Mouse (Mus musculus): ENCODE measurements around the gene Ryr3. TPM values are rescaled to one million over a fixed set of nuclear protein-coding genes. Genes with fewer than 3 reads are reported as not detected.

The Ryr3 gene
- polyA plus RNA-seq, 1 experiment: 5.3 TPM

DNA sequence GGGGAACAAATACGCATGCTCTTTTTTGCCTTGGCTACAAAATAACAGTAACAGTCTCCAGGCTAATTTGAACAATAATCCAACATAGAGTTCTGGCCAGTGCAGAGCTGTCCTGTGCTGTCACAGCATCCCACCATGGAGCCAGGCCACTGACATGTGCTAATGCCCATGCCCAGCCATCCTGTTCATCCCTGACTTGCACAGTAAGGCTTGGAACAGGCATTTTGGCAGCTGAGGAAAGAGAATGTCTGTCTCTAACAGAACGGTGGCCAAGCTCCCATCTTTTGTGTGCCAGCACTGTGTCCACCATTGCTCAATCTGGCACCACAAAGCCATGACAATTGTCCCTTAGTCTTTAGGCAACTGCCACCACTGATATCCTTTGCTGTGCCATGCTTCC, 200.7 kb downstream of the Ryr3 start:
- TF ChIP-seq TCF12 (IDR thresholded peaks at IDR 0.05; ENCODE audit: insufficient read depth, poor library complexity, severe bottlenecking) (no peak), CEBPB (IDR thresholded peaks at IDR 0.05; ENCODE audit: insufficient read depth, poor library complexity, severe bottlenecking) (no peak), USF1 (IDR thresholded peaks at IDR 0.05; ENCODE audit: low read depth) (no peak), MAX (IDR thresholded peaks at IDR 0.05; ENCODE audit: low read depth) (no peak), MYOD1 (IDR thresholded peaks at IDR 0.05; ENCODE audit: control insufficient read depth in 1 of 3, insufficient read length in 2 of 3, low read depth in 2 of 3) (no peak), SRF (IDR thresholded peaks at IDR 0.05; ENCODE audit: control insufficient read depth, insufficient read length, low read depth) (no peak), MYOG (IDR thresholded peaks at IDR 0.05; ENCODE audit: control insufficient read depth in 1 of 3, insufficient read depth in 1 of 3, insufficient read length in 2 of 3, low read depth in 2 of 3) (no peak), TCF3 (IDR thresholded peaks at IDR 0.05; ENCODE audit: insufficient read length, low read depth) (no peak), REST (IDR thresholded peaks at IDR 0.05; ENCODE audit: insufficient read depth, insufficient read length) (no peak), POLR2AphosphoS2 (IDR thresholded peaks at IDR 0.05; ENCODE audit: insufficient read length, low read depth) (no peak), POLR2A (IDR thresholded peaks at IDR 0.05; ENCODE audit: insufficient read length, low read depth) (no peak), E2F4 (IDR thresholded peaks at IDR 0.05; ENCODE audit: insufficient read depth) (no peak)
- H3ac ChIP-seq (ENCODE audit: control insufficient read depth, insufficient read length): no peak overlapping the region
- no peaks in the 10 kb centered on the region for H3K36me3 ChIP-seq (ENCODE audit: control insufficient read depth, insufficient read depth)
- no peaks in the 10 kb centered on the region for H3K79me2 ChIP-seq (ENCODE audit: control insufficient read depth, insufficient read depth)
- H3K4me3 ChIP-seq: no peak overlapping the region
- no peaks in the 10 kb centered on the region for H3K27me3 ChIP-seq (ENCODE audit: control insufficient read depth, insufficient read depth, insufficient read length)
- H3K4me2 ChIP-seq (ENCODE audit: low read depth): no peak overlapping the region

DNA sequence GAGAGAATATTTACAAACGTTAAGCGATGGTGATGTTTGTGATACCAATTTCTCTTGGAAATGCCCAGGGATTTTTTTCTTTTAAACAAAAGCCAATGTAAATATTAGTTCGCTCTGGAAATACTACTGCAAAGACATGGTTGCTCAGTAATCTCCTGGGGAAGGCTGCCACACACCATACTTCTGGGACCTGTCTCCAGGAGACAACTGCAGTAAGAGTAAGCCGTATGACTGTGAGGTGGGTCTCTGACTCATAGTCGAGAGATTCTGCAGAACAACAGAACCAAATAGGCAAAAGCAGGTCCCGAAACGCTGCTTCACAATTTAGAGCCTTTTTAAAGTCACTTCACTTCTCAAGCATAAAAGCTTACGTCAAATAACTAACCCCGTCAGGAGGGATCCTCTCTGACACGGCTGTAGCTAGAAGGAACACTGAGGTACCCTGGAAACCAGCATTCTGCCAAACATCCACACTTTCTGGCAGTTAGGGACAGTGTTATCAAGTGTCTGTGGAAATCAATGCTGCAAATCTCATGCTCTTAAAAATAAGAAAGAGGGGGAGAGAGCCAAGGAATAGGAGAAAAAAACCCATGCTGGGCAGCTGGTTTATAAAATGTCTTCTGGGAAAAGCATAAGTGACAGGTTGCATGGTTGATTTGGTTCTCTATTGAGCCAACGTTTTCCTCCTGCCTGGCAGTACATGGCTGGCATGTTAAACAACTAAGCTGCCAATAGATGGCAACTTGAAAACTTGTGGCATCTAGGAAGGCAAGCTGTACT, 207.7 kb downstream of the Ryr3 start:
- no peak overlapping the region for H3K4me2 ChIP-seq (ENCODE audit: low read depth)
- no peaks in the 10 kb centered on the region for H3K79me2 ChIP-seq (ENCODE audit: control insufficient read depth, insufficient read depth)
- H3K4me3 ChIP-seq: no peak overlapping the region
- H3ac ChIP-seq (ENCODE audit: control insufficient read depth, insufficient read length): no peak overlapping the region
- TF ChIP-seq POLR2AphosphoS2 (IDR thresholded peaks at IDR 0.05; ENCODE audit: insufficient read length, low read depth) (no peak), E2F4 (IDR thresholded peaks at IDR 0.05; ENCODE audit: insufficient read depth) (no peak), REST (IDR thresholded peaks at IDR 0.05; ENCODE audit: insufficient read depth, insufficient read length) (no peak), TCF12 (IDR thresholded peaks at IDR 0.05; ENCODE audit: insufficient read depth, poor library complexity, severe bottlenecking) (no peak), MYOD1 (IDR thresholded peaks at IDR 0.05; ENCODE audit: control insufficient read depth in 1 of 3, insufficient read length in 2 of 3, low read depth in 2 of 3) (no peak), SRF (IDR thresholded peaks at IDR 0.05; ENCODE audit: control insufficient read depth, insufficient read length, low read depth) (no peak), USF1 (IDR thresholded peaks at IDR 0.05; ENCODE audit: low read depth) (no peak), TCF3 (IDR thresholded peaks at IDR 0.05; ENCODE audit: insufficient read length, low read depth) (no peak), CEBPB (IDR thresholded peaks at IDR 0.05; ENCODE audit: insufficient read depth, poor library complexity, severe bottlenecking) (no peak), POLR2A (IDR thresholded peaks at IDR 0.05; ENCODE audit: insufficient read length, low read depth) (no peak), MYOG (IDR thresholded peaks at IDR 0.05; ENCODE audit: control insufficient read depth in 1 of 3, insufficient read depth in 1 of 3, insufficient read length in 2 of 3, low read depth in 2 of 3) (no peak)
- no peaks in the 10 kb centered on the region for H3K36me3 ChIP-seq (ENCODE audit: control insufficient read depth, insufficient read depth)
- no peaks in the 10 kb centered on the region for H3K27me3 ChIP-seq (ENCODE audit: control insufficient read depth, insufficient read depth, insufficient read length)

DNA sequence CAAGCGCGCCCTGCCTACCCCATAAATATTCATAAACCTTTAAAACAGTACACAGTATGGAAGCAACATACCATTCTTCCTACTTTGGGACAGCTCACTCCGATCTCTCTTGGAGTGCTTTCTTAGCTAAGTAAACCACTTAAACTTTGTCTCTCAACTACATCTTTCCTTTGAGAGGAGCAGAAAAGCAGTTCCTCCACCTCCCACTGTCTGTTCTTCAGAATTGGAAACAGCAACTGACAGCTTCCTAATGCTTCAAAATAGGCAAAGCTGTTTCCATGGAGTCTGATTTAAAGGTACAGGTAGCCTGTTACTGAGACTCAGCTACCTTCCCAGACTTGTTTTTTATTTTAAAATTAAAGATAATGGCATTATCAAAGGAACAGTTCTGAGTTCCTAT, 218.4 kb downstream of the Ryr3 start:
- Histone ChIP-seq H3K36me3 (ENCODE audit: control insufficient read depth, insufficient read depth) (no peaks in the 10 kb centered on the region), H3K4me3 (no peak overlapping the region), H3ac (ENCODE audit: control insufficient read depth, insufficient read length) (no peak overlapping the region), H3K4me2 (ENCODE audit: low read depth) (no peak overlapping the region), H3K27me3 (ENCODE audit: control insufficient read depth, insufficient read depth, insufficient read length) (no peaks in the 10 kb centered on the region), H3K79me2 (ENCODE audit: control insufficient read depth, insufficient read depth) (no peaks in the 10 kb centered on the region)
- TF ChIP-seq MYOD1 (IDR thresholded peaks at IDR 0.05; ENCODE audit: control insufficient read depth in 1 of 3, insufficient read length in 2 of 3, low read depth in 2 of 3): no peak
- TF ChIP-seq POLR2AphosphoS2 (IDR thresholded peaks at IDR 0.05; ENCODE audit: insufficient read length, low read depth): no peak
- TF ChIP-seq E2F4 (IDR thresholded peaks at IDR 0.05; ENCODE audit: insufficient read depth): no peak
- TF ChIP-seq POLR2A (IDR thresholded peaks at IDR 0.05; ENCODE audit: insufficient read length, low read depth): no peak
- TF ChIP-seq SRF (IDR thresholded peaks at IDR 0.05; ENCODE audit: control insufficient read depth, insufficient read length, low read depth): no peak

DNA sequence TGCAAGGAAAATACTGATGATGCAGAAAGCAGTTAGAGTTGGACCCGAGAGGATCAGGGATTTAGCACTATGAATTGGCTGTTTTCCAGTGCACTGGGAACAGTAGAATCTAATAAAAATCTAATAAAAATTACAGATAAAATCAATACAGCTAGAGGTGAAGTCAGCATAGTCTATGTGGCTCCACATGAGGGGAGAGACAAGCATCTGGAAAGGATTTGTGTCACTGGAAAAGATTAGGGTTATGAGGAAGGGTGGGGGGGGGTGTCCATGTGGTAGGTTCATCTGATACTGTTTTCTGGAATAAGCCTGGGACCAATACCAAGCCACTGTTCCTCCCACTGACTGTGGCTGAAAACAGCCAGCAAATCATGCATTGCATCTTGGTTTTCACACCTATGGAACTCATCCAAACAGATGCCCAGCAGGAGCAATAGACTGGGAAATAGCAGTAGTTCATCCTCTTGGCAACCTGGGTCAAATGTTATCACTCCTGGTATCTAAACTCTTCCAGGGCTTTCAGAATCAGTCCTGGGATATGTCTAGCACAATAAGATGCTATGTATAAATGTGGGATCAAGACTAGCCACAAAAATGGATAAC, 233.9 kb downstream of the Ryr3 start:
- Histone ChIP-seq H3K79me2 (ENCODE audit: control insufficient read depth, insufficient read depth) (no peaks in the 10 kb centered on the region), H3ac (ENCODE audit: control insufficient read depth, insufficient read length) (no peak overlapping the region), H3K36me3 (ENCODE audit: control insufficient read depth, insufficient read depth) (no peaks in the 10 kb centered on the region), H3K27me3 (ENCODE audit: control insufficient read depth, insufficient read depth, insufficient read length) (no peaks in the 10 kb centered on the region), H3K4me2 (ENCODE audit: low read depth) (no peak overlapping the region), H3K4me3 (no peak overlapping the region)
- TF ChIP-seq SRF (IDR thresholded peaks at IDR 0.05; ENCODE audit: control insufficient read depth, insufficient read length, low read depth) (no peak), CEBPB (IDR thresholded peaks at IDR 0.05; ENCODE audit: insufficient read depth, poor library complexity, severe bottlenecking) (no peak), TCF3 (IDR thresholded peaks at IDR 0.05; ENCODE audit: insufficient read length, low read depth) (no peak), TCF12 (IDR thresholded peaks at IDR 0.05; ENCODE audit: insufficient read depth, poor library complexity, severe bottlenecking) (no peak), POLR2AphosphoS2 (IDR thresholded peaks at IDR 0.05; ENCODE audit: insufficient read length, low read depth) (no peak)

Data from myocyte (in vitro differentiated cells).